Mouse (Mus musculus) urinary bladder, postnatal 25 days (tissue): Measurements from ENCODE around the gene Zfp729a.
"Not testable (repeated sequence)": the region's sequence is repeated elsewhere in the genome, so short reads cannot be mapped to it uniquely, and the experiment has no call there.

ENCODE experiments used
- DNase-seq: peaks from one replicate; pipeline ENCODE4 v3.0.0; 2022; ENCODE audit warnings: low spot score

The Zfp729a gene

DNA sequence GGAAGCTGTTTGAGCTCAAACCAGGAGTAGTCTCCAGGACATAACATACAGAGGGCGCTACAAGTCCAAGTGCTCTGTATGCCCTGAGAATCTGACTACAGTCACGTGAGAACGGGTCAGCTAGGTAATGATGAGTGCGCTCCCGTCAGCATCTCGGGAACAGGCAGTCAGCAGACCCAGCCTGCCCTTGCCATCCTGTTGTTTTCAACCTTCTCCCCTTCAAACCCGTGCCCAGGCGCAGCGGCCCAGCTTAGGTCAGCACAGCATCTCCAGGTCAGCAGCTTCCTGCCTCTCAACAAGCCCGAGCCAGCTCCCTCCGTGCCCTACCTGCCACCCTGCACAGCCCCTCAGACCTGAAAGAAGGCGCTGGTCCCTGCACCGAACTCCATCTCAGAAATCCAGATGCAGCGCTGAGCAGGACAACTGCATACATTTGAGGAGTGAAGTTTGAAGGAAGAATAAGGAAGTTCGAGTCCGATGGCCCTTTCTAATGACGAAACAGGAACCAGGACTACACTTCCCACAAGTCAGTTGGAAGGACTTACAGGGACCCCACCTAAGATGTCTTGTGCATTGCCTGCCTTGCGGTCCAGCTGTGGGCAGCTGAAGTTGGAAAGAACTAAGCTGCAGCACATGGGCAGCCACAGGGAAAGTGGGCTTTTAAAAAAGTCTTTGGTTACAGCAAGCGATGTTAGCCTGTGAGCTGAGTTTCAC lies at the start of gene Zfp729a, which contains the start of gene Gm49345:
TSS of gene Zfp729a (minus strand) at position 498 of the 714 bp plus-strand sequence.
TSS of gene Gm49345 (minus strand) at position 476 of the 714 bp plus-strand sequence.
- peak; percentile 74 for DNase-seq

DNA sequence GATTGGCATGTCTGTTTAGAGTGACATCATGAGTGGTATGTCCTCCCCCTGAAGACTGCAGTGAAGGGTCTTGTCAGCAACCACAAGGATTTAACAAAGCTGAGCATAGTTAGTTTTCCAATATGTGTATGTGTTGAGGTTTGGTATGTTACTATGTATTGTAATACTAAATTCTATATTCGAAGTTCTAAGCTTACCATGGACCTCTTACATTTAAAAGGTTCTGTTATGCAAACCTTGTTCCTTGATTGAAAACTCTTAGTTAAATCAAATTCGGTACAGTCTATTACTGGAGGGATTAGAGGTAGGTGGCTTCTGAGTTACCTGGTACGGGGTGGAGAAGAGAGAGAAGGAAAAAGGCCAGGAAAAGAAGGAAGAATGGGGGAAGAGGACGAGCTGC lies 49.4 kb upstream of the Zfp729a start, which contains the start of gene Zfp738:
TSS of gene Zfp738 (minus strand) at position 101 of the 400 bp plus-strand sequence.
- DNase-seq: no peak

DNA sequence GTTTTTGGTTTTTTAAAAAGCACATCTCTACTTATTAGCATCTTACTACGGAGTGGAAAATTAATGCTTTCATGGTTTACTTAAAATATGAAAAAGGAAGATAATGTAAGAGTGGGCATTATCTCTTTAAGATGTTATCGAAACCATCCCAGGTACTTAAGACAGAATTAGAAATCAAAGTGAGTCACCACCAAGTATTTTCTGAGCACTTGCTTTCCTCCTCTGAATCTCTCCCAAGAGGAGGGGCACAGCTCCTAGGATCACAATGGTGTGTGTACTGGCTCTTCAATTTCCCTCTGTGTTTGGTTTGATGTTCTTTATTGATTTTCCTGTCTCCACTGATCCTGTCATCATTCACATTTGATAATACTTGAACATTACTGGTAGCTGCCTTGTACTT lies 46.2 kb upstream of the Zfp729a start:
- not testable (repeated sequence) for DNase-seq

DNA sequence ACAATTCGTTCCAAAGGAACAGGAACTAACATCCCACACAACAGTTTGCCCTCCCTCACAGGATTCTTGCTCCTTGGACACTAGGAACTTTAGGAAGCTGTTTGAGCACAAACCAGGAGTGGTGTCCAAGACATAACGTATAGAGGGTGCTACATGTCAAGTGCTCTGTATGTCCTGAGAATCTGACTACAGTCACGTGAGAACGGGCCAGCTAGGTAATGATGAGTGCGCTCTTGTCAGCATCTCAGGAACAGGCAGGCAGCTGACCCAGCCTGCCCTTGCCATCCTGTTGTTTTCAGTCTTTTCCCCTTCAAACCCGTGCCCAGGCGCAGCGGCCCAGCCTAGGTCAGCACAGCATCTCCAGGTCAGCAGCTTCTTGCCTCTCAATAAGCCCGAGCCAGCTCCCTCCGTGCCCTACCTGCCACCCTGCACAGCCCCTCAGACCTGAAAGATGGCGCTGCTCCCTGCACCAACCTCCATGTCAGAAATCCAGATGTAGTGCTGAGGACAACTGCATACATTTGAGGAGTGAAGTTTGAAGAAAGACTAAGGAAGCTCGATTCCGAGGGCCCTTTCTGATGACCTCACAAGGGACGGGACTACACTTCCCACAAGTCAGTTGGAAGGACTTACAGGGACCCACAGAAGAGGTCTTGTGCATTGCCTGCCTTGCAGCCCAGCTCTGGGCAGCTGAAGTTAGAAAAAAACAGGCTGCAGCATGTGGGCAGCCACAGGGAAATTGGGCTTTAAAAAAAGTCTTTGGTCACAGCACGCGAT lies 45.6 kb upstream of the Zfp729a start:
- DNase-seq: peak; percentile 69

DNA sequence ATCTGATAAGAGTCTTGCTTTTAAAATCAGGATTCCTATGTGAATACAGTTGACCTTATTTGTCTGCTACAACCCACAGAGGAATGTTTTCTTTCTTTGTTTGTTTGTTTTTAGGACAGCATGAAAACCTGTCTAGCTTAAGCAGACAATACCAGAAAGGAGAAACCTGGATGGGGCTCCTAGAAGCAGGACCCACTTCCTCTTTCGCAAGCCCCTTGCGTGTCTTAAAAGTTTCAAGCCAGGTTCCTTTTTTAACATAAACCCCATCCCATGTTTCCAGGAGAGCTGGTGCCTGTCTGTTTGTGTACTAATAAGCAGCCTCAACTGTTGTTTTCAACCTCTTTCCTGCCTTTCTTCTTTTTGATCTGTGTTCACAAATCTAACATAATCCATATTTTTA lies 37.3 kb upstream of the Zfp729a start:
- DNase-seq: no peak

DNA sequence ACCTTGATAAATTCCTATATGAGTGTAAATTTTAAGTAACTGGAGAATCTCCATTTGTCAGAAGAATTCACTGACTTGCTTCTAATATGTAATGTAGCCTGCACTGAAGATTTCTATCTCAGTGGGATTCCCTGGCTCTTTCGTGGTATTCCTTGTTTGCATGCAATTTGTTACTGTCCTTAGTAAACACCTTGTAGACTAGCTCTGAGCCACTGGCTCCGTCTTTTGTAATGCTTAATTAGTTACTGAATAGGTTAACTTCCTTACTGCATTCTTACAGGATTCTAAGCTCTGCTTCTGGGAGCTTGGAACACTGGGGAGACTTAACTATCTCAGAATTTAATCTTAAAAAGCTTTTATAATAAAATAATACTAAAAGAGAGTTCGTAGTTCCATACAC lies 14.9 kb upstream of the Zfp729a start:
- no peak for DNase-seq

DNA sequence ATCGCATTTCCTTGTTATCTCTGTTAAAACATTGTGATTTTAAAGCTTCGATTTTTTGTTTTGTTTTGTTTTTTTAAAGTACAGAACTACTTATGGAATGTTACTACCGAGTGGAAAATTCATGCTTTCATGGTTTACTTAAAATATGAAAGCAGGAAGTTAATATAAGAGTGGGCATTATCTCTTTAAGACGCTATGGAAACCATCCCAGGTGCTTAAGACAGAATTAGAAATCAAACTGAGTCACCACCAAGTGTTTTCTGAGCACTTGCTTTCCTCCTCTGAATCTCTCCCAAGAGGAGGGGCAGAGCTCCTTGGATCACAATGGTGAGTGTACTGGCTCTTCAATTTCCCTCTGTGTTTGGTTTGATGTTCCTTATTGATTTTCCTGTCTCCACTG lies 27.5 kb downstream of the Zfp729a start:
- DNase-seq: no peak

DNA sequence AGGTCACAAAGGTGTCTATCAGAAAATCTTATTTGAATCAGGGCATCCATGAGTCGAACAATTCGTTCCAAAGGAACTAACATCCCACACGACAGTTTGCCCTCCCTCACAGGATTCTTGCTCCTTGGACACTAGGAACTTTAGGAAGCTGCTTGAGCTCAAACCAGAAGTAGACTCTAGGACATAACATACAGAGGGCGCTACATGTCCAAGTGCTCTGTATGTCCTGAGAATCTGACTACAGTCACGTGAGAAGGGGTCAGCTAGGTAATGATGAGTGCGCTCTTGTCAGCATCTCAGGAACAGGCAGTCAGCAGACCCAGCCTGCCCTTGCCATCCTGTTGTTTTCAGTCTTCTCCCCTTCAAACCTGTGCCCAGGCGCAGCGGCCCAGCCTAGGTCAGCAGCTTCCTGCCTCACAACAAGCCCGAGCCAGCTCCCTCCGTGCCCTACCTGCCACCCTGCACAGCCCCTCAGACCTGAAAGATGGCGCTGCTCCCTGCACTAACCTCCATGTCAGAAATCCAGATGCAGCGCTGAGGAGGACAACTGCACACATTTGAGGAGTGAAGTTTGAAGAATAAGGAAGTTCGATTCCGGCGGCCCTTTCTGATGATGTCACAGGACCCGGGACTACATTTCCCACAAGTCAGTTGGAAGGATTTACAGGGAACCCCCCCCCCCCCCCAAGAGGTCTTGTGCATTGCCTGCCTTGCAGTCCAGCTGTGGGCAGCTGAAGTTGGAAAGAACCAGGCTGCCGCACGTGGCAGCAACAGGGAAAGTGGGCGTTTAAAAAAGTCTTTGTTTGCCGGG lies 28.3 kb downstream of the Zfp729a start, which contains the start of gene Zfp729b:
TSS of gene Zfp729b (minus strand) at position 642 of the 811 bp plus-strand sequence.
- peak; percentile 84 for DNase-seq

DNA sequence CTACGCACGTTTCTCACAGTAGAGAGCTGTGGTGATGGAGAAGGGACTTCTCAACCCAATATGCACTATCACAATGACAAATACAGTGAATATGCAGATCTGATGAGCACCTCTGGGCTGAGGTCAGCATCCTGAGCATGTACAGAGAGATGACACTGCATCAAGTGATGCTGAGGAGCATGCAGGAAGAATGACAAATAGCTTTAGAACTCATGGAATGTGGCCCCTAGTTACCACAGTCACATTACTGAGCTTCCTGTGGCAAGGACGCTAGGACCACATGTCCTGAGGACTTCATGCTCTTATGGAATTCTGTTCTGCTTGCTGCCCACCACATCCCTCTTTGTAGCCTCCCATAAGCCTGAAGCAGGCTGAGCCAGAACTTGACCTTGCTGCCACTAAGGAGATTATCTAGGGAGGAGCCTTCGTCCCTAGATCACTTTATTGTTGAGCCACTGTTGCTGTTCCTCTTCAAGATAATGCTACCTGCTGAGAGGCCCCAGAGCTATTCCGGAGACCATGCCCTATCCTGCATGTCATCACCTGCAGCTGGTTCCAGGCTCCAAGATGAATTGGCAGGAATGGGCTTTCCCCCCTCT lies 64.9 kb downstream of the Zfp729a start:
- DNase-seq: no peak
